Comparison of ENCODE assay signal across 24 mouse cellular contexts in genomic region chr1:66145180-66145579, GRCm38 (mm10).
"Had no signal": no experiment of that assay in that cellular context is flagged by ENCODE, and none has a peak within 500 bp of the region (broad histone marks: within the 10 kb centered on the region; RNA-seq: fewer than 3 reads in every experiment).

No protein-coding gene starts in this region.

- H3K4me2 ChIP-seq: heart, embryonic 11.5 days; heart, embryonic 13.5 days; heart, embryonic 15.5 days; hindbrain, embryonic 12.5 days; hindbrain, embryonic 14.5 days; limb, embryonic 13.5 days; limb, embryonic 15.5 days; liver, embryonic 12.5 days had no signal

- H3K27ac ChIP-seq: heart, adult 2 months; heart, embryonic 13.5 days; heart, embryonic 15.5 days; hindbrain, embryonic 10.5 days; hindbrain, embryonic 12.5 days; hindbrain, embryonic 14.5 days; limb, embryonic 13.5 days; limb, embryonic 15.5 days; liver, embryonic 12.5 days; liver, embryonic 14.5 days had no signal

- H3K27me3 ChIP-seq: heart, embryonic 13.5 days; heart, embryonic 15.5 days; hindbrain, embryonic 12.5 days; limb, embryonic 13.5 days; limb, embryonic 15.5 days; liver, embryonic 12.5 days had no signal

- ATAC-seq: hindbrain, embryonic 16.5 days; inflammation-experienced regulatory T-cells, adult 6 months; liver, embryonic 12.5 days had no signal

- H3K9ac ChIP-seq: heart, embryonic 13.5 days; heart, embryonic 15.5 days; hindbrain, embryonic 12.5 days; hindbrain, embryonic 14.5 days; limb, embryonic 13.5 days; limb, embryonic 15.5 days; liver, embryonic 12.5 days; liver, embryonic 14.5 days had no signal

- DNase-seq: gastrocnemius, postnatal 14 days; gastrocnemius, postnatal 36 days; heart, adult 11 months; heart, adult 2 months; heart, postnatal 4 days; kidney, adult 18-20 months; kidney, adult 8-10 months; kidney, postnatal 10 days; kidney, postnatal 25 days; layer of hippocampus, adult 9-11 months; layer of hippocampus, postnatal 36 days; left cerebral cortex, postnatal 4 days had no signal

- H3K9me3 ChIP-seq: heart, embryonic 13.5 days; heart, embryonic 15.5 days; hindbrain, embryonic 10.5 days; hindbrain, embryonic 12.5 days; limb, embryonic 13.5 days; limb, embryonic 15.5 days; liver, embryonic 12.5 days had no signal

- H3K36me3 ChIP-seq: heart, embryonic 13.5 days; heart, embryonic 15.5 days; hindbrain, embryonic 10.5 days; hindbrain, embryonic 12.5 days; limb, embryonic 13.5 days; limb, embryonic 15.5 days; liver, embryonic 12.5 days had no signal

- H3K4me3 ChIP-seq: heart, adult 2 months; heart, embryonic 13.5 days; heart, embryonic 15.5 days; hindbrain, embryonic 10.5 days; hindbrain, embryonic 12.5 days; limb, embryonic 13.5 days; limb, embryonic 15.5 days; liver, embryonic 12.5 days had no signal

- H3K4me1 ChIP-seq: heart, embryonic 13.5 days; heart, embryonic 15.5 days; limb, embryonic 13.5 days; limb, embryonic 15.5 days; liver, embryonic 12.5 days had no signal
